Mouse (Mus musculus): ENCODE results near the gene Upk3b. TPM values are rescaled to one million over a fixed set of nuclear protein-coding genes. Genes with fewer than 3 reads are reported as not detected.
A peak's percentile ranks its signal among the peaks of the same experiment; 100 is the strongest.
"Not testable (repeated sequence)": the region's sequence is repeated elsewhere in the genome, so short reads cannot be mapped to it uniquely, and the experiment has no call there.

Upk3b gene
- polyA plus RNA-seq, 1 experiment from 2014 or later: 69.3 TPM

- Histone ChIP-seq H3K36me3 (ENCODE audit: control insufficient read depth, insufficient read depth, low read length) (no peaks in the 10 kb centered on the region), H3K9ac (ENCODE audit: low read depth, low read length) (no peak overlapping the region), H3K9me3 (replicated peaks; ENCODE audit: control insufficient read depth, low read length) (no peaks in the 10 kb centered on the region), H3K27ac (ENCODE audit: low read depth, low read length) (no peak overlapping the region), H3K4me2 (no peak overlapping the region), H3K4me1 (ENCODE audit: control insufficient read depth, insufficient read depth, low read length) (0 out of 2 replicates have a peak, but pooled peaks cover 8% of the 10 kb centered on the region), H3K27me3 (ENCODE audit: control insufficient read depth, insufficient read depth, low read length) (no peaks in the 10 kb centered on the region), H3K4me3 (ENCODE audit: low read depth, low read length) (no peak overlapping the region)
- WGBS (ENCODE audit: insufficient replicate concordance): 85% methylated on average over 8 of the region's 8 CpGs
- no peak for ATAC-seq (replicated peaks; ENCODE audit: insufficient number of reproducible peaks, low FRiP score, low TSS enrichment)
Measured at GRCm38 (mm10) chr5:136041666-136042065, 3.4 kb downstream of the Upk3b start.

GRCm38 (mm10) chr5:136044865-136045264, 6.6 kb downstream of the Upk3b start:
- H3K4me3 ChIP-seq (ENCODE audit: low read depth, low read length): no peak overlapping the region
- no peaks in the 10 kb centered on the region for H3K9me3 ChIP-seq (replicated peaks; ENCODE audit: control insufficient read depth, low read length)
- H3K27me3 ChIP-seq (ENCODE audit: control insufficient read depth, insufficient read depth, low read length): no peaks in the 10 kb centered on the region
- no peaks in the 10 kb centered on the region for H3K36me3 ChIP-seq (ENCODE audit: control insufficient read depth, insufficient read depth, low read length)
- no peak overlapping the region for H3K4me2 ChIP-seq
- H3K4me1 ChIP-seq (ENCODE audit: control insufficient read depth, insufficient read depth, low read length): 0 out of 2 replicates have a peak, but pooled peaks cover 3% of the 10 kb centered on the region
- ATAC-seq (replicated peaks; ENCODE audit: insufficient number of reproducible peaks, low FRiP score, low TSS enrichment): no peak
- no peak overlapping the region for H3K9ac ChIP-seq (ENCODE audit: low read depth, low read length)
- 67% methylated on average over 13 of the region's 13 CpGs for WGBS (ENCODE audit: insufficient replicate concordance)
- H3K27ac ChIP-seq (ENCODE audit: low read depth, low read length): no peak overlapping the region

GRCm38 (mm10) chr5:136045408-136045807, 7.1 kb downstream of the Upk3b start:
- Histone ChIP-seq H3K9ac (ENCODE audit: low read depth, low read length) (no peak overlapping the region), H3K36me3 (ENCODE audit: control insufficient read depth, insufficient read depth, low read length) (no peaks in the 10 kb centered on the region), H3K27me3 (ENCODE audit: control insufficient read depth, insufficient read depth, low read length) (no peaks in the 10 kb centered on the region), H3K4me2 (no peak overlapping the region), H3K9me3 (replicated peaks; ENCODE audit: control insufficient read depth, low read length) (no peaks in the 10 kb centered on the region), H3K4me3 (ENCODE audit: low read depth, low read length) (no peak overlapping the region), H3K4me1 (ENCODE audit: control insufficient read depth, insufficient read depth, low read length) (no peaks in the 10 kb centered on the region), H3K27ac (ENCODE audit: low read depth, low read length) (no peak overlapping the region)
- WGBS (ENCODE audit: insufficient replicate concordance): 37% methylated on average over 9 of the region's 9 CpGs
- no peak for ATAC-seq (replicated peaks; ENCODE audit: insufficient number of reproducible peaks, low FRiP score, low TSS enrichment)

- WGBS (ENCODE audit: insufficient replicate concordance): 6% methylated on average over 10 of the region's 10 CpGs
- H3K4me1 ChIP-seq (ENCODE audit: control insufficient read depth, insufficient read depth, low read length): no peaks in the 10 kb centered on the region
- H3K9me3 ChIP-seq (replicated peaks; ENCODE audit: control insufficient read depth, low read length): no peaks in the 10 kb centered on the region
- ATAC-seq (replicated peaks; ENCODE audit: insufficient number of reproducible peaks, low FRiP score, low TSS enrichment): no peak
- H3K36me3 ChIP-seq (ENCODE audit: control insufficient read depth, insufficient read depth, low read length): no peaks in the 10 kb centered on the region
- H3K4me2 ChIP-seq: no peak overlapping the region
- no peak overlapping the region for H3K4me3 ChIP-seq (ENCODE audit: low read depth, low read length)
- no peaks in the 10 kb centered on the region for H3K27me3 ChIP-seq (ENCODE audit: control insufficient read depth, insufficient read depth, low read length)
- no peak overlapping the region for H3K27ac ChIP-seq (ENCODE audit: low read depth, low read length)
- no peak overlapping the region for H3K9ac ChIP-seq (ENCODE audit: low read depth, low read length)
Measured at GRCm38 (mm10) chr5:136045987-136046386, 7.7 kb downstream of the Upk3b start.

- ATAC-seq (replicated peaks; ENCODE audit: insufficient number of reproducible peaks, low FRiP score, low TSS enrichment); H3K27me3 ChIP-seq (ENCODE audit: control insufficient read depth, insufficient read depth, low read length); H3K9ac ChIP-seq (ENCODE audit: low read depth, low read length); H3K4me3 ChIP-seq (ENCODE audit: low read depth, low read length); H3K36me3 ChIP-seq (ENCODE audit: control insufficient read depth, insufficient read depth, low read length); H3K4me2 ChIP-seq; H3K9me3 ChIP-seq (replicated peaks; ENCODE audit: control insufficient read depth, low read length); H3K27ac ChIP-seq (ENCODE audit: low read depth, low read length): not testable (repeated sequence)
- peaks cover 12% of the 10 kb centered on the region for H3K4me1 ChIP-seq (ENCODE audit: control insufficient read depth, insufficient read depth, low read length)
Measured at GRCm38 (mm10) chr5:136048541-136048940, 10.2 kb downstream of the Upk3b start.

- Histone ChIP-seq H3K4me3 (ENCODE audit: low read depth, low read length) (no peak overlapping the region), H3K4me2 (no peak overlapping the region), H3K36me3 (ENCODE audit: control insufficient read depth, insufficient read depth, low read length) (no peaks in the 10 kb centered on the region), H3K27ac (ENCODE audit: low read depth, low read length) (no peak overlapping the region), H3K9me3 (replicated peaks; ENCODE audit: control insufficient read depth, low read length) (no peaks in the 10 kb centered on the region), H3K9ac (ENCODE audit: low read depth, low read length) (no peak overlapping the region), H3K4me1 (ENCODE audit: control insufficient read depth, insufficient read depth, low read length) (peaks cover 12% of the 10 kb centered on the region), H3K27me3 (ENCODE audit: control insufficient read depth, insufficient read depth, low read length) (no peaks in the 10 kb centered on the region)
- ATAC-seq (replicated peaks; ENCODE audit: insufficient number of reproducible peaks, low FRiP score, low TSS enrichment): no peak
- 59% methylated on average over 6 of the region's 6 CpGs for WGBS (ENCODE audit: insufficient replicate concordance)
Measured at GRCm38 (mm10) chr5:136049926-136050325, 11.6 kb downstream of the Upk3b start.

GRCm38 (mm10) chr5:136051231-136052085, 13.2 kb downstream of the Upk3b start:
- H3K27ac ChIP-seq (ENCODE audit: low read depth, low read length): peak overlapping the region; percentile 77
- H3K9me3 ChIP-seq (replicated peaks; ENCODE audit: control insufficient read depth, low read length): no peaks in the 10 kb centered on the region
- 15% methylated on average over 10 of the region's 10 CpGs for WGBS (ENCODE audit: insufficient replicate concordance)
- H3K27me3 ChIP-seq (ENCODE audit: control insufficient read depth, insufficient read depth, low read length): no peaks in the 10 kb centered on the region
- peak overlapping the region; percentile 40 for H3K4me2 ChIP-seq
- H3K36me3 ChIP-seq (ENCODE audit: control insufficient read depth, insufficient read depth, low read length): no peaks in the 10 kb centered on the region
- ATAC-seq (replicated peaks; ENCODE audit: insufficient number of reproducible peaks, low FRiP score, low TSS enrichment): peak; percentile 62; the same call in 1 of the 2 replicates
- no peak overlapping the region for H3K4me3 ChIP-seq (ENCODE audit: low read depth, low read length)
- H3K4me1 ChIP-seq (ENCODE audit: control insufficient read depth, insufficient read depth, low read length): peaks cover 12% of the 10 kb centered on the region
- H3K9ac ChIP-seq (ENCODE audit: low read depth, low read length): peak overlapping the region; percentile 34; the same call in 1 of the 2 replicates

GRCm38 (mm10) chr5:136052861-136053655, 14.8 kb downstream of the Upk3b start:
- Histone ChIP-seq H3K36me3 (ENCODE audit: control insufficient read depth, insufficient read depth, low read length) (no peaks in the 10 kb centered on the region), H3K9me3 (replicated peaks; ENCODE audit: control insufficient read depth, low read length) (no peaks in the 10 kb centered on the region), H3K27me3 (ENCODE audit: control insufficient read depth, insufficient read depth, low read length) (no peaks in the 10 kb centered on the region), H3K4me1 (ENCODE audit: control insufficient read depth, insufficient read depth, low read length) (peaks cover 12% of the 10 kb centered on the region), H3K27ac (ENCODE audit: low read depth, low read length) (no peak overlapping the region), H3K4me3 (ENCODE audit: low read depth, low read length) (no peak overlapping the region), H3K9ac (ENCODE audit: low read depth, low read length) (no peak overlapping the region), H3K4me2 (no peak overlapping the region)
- WGBS (ENCODE audit: insufficient replicate concordance): 69% methylated on average over 8 of the region's 8 CpGs
- no peak for ATAC-seq (replicated peaks; ENCODE audit: insufficient number of reproducible peaks, low FRiP score, low TSS enrichment)
